Mouse (Mus musculus): ENCODE measurements at regions not wholly inside any gene's neighbourhood (a gene's known extent, or its start where the extent isn't known, plus 50 kb on each side); places are given as distances from the start of the nearest gene placed in this dataset.

DNA sequence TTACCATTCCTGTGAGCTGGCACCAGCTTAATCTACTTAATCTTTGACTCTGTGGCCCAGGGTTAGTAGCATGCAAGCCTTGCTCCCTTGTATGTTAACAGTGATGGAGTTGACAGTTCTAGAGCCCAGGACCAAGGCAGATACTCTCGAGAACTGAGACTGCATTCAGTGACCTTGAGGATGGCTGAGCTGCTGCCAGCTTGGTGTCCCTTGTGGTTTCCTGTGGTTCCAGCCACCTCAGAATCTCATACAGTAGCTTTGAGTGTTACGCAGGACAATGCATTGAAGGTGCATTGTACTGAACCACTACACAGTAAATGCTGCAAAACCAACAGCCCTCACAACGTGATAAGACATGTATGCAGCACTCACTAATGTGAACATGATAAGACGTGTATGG, 90.6 kb downstream of the Zfp706 start:
- TF ChIP-seq CTCF (IDR thresholded peaks at IDR 0.05; ENCODE audit: control insufficient read depth, insufficient read depth, low read length) (no peak), POLR2A (IDR thresholded peaks at IDR 0.05; ENCODE audit: borderline replicate concordance, control insufficient read depth, low read depth, low read length) (no peak)

Data from bone marrow, adult 2 months (tissue).